Mouse (Mus musculus): ENCODE measurements around the gene Cpt2. TPM values are rescaled to one million over a fixed set of nuclear protein-coding genes. Genes with fewer than 3 reads are reported as not detected.

Cpt2 gene
- polyA plus RNA-seq, 1 experiment: 10.3 TPM

- H3K27ac ChIP-seq (ENCODE audit: insufficient read depth, low read length): no peak overlapping the region
- no peaks in the 10 kb centered on the region for H3K4me1 ChIP-seq (ENCODE audit: control insufficient read depth, insufficient read depth, low read length)
- no peak overlapping the region for H3K4me3 ChIP-seq (ENCODE audit: insufficient read depth, low read length)
- TF ChIP-seq CTCF (IDR thresholded peaks at IDR 0.05; ENCODE audit: extremely low read depth, insufficient read depth, low read length) (peak; percentile 31), POLR2A (IDR thresholded peaks at IDR 0.05; ENCODE audit: extremely low read depth, insufficient read depth, low read length) (no peak)
Observed at GRCm38 (mm10) chr4:107892663-107893062, 30.7 kb downstream of the Cpt2 start.

DNA sequence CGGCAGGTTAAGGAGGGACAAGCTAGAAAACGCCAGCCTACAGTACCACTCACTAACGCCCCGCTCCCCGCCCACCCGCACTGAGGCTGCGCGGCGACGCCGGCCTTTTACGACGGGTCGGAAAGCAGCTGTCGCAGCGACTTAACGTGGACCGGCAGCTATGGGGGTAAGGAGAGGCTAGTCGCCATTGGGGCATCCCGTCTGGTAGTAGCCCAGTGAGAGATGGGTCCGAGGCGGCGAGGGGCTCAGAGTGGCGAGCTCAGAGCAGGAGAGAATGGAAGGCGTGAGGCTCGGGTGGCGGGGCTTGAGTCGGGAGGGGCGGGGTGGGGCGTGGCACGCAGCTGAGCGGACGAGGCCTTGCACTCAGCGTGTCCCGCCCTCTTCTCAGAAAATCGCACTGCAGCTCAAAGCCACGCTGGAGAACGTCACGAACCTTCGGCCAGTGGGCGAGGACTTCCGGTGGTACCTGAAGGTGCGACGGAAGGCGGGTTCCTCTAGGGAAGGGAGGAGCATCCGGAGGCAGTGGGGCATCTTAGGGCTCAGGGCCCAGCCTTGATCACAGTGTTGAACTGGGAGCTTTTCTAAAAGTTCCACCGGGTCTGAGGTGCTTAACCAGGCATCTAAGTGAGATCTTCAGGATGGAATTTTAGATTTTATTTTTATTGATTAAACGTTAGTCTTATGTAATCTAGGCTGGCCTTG lies 33.5 kb downstream of the Cpt2 start, which contains the start of gene 0610037L13Rik:
Gene 0610037L13Rik, plus strand, starts transcription at position 83 of the 702 bp plus-strand sequence.
- peak within 1 kb of the TSS; percentile 78 for H3K27ac ChIP-seq (ENCODE audit: insufficient read depth, low read length)
- H3K4me3 ChIP-seq (ENCODE audit: insufficient read depth, low read length): peak within 1 kb of the TSS; percentile 86
- no peak for TF ChIP-seq CTCF (IDR thresholded peaks at IDR 0.05; ENCODE audit: extremely low read depth, insufficient read depth, low read length)
- TF ChIP-seq POLR2A (IDR thresholded peaks at IDR 0.05; ENCODE audit: extremely low read depth, insufficient read depth, low read length): peak; percentile 91
- H3K4me1 ChIP-seq (ENCODE audit: control insufficient read depth, insufficient read depth, low read length): no peaks in the 10 kb centered on the region

- peak overlapping the region; percentile 86 for H3K4me3 ChIP-seq (ENCODE audit: insufficient read depth, low read length)
- no peaks in the 10 kb centered on the region for H3K4me1 ChIP-seq (ENCODE audit: control insufficient read depth, insufficient read depth, low read length)
- TF ChIP-seq CTCF (IDR thresholded peaks at IDR 0.05; ENCODE audit: extremely low read depth, insufficient read depth, low read length): no peak
- TF ChIP-seq POLR2A (IDR thresholded peaks at IDR 0.05; ENCODE audit: extremely low read depth, insufficient read depth, low read length): no peak
- H3K27ac ChIP-seq (ENCODE audit: insufficient read depth, low read length): peak overlapping the region; percentile 78
Observed at GRCm38 (mm10) chr4:107889385-107889730, 34.1 kb downstream of the Cpt2 start.

GRCm38 (mm10) chr4:107886371-107886770 lies 37.0 kb downstream of the Cpt2 start:
- H3K27ac ChIP-seq (ENCODE audit: insufficient read depth, low read length): no peak overlapping the region
- TF ChIP-seq CTCF (IDR thresholded peaks at IDR 0.05; ENCODE audit: extremely low read depth, insufficient read depth, low read length) (no peak), POLR2A (IDR thresholded peaks at IDR 0.05; ENCODE audit: extremely low read depth, insufficient read depth, low read length) (no peak)
- H3K4me1 ChIP-seq (ENCODE audit: control insufficient read depth, insufficient read depth, low read length): no peaks in the 10 kb centered on the region
- H3K4me3 ChIP-seq (ENCODE audit: insufficient read depth, low read length): no peak overlapping the region

DNA sequence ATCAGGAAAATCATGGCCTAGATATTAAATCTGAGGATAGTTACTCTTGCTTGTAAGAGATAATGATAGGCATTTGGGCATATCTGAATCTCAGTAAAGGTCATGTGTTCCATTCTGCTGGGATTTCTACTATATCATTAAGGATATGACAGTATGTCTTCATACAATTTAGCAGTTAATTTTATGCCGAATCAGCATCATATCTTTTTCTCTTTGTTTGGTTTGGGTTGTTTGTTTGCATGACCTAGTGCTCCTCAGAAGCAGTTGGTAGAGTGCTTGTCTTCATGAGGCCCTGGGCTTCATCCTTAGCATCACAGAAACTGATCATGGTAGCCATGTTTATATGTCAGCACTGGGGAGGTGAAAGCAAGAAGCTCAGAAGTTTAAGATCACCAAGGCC lies 41.8 kb downstream of the Cpt2 start:
- no peak overlapping the region for H3K4me3 ChIP-seq (ENCODE audit: insufficient read depth, low read length)
- no peaks in the 10 kb centered on the region; the same call in 1 of the 2 replicates for H3K4me1 ChIP-seq (ENCODE audit: control insufficient read depth, insufficient read depth, low read length)
- TF ChIP-seq CTCF (IDR thresholded peaks at IDR 0.05; ENCODE audit: extremely low read depth, insufficient read depth, low read length) (no peak), POLR2A (IDR thresholded peaks at IDR 0.05; ENCODE audit: extremely low read depth, insufficient read depth, low read length) (no peak)
- H3K27ac ChIP-seq (ENCODE audit: insufficient read depth, low read length): no peak overlapping the region

DNA sequence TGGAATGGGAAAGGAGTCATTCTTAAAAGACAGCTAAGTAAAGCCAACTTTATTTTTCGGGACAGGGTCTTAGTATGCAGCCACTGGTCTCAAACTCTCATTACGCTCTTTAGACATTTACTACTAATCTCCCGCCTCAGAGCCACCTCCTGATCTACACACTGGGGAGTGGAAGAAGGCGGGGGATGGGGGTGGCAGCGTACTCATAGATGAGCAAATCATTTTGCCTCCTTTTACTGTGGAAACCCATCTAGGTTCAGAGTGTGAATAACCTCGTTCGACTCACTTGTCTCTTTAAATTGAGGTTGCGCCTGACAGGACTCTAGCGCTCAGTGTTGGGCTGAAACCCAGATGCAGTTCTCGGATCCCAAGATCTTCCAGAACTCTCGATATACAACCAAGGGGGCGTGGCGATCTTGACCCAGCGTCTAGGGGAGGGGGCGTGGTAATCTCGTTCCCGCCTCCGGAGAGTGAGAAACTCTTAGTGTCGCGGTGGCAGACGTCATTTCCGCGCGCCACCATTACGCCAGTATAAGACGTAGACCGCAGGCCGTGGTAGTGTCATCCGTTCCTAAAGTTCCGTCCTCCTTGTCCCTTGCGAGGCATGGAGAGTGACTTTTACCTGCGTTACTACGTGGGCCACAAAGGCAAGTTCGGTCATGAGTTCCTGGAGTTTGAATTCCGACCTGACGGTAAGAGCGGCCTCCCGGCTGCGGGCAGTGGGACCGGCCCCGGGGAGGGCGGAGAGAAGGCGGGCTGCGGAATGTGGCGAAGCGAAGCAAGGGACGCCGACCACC lies 44.0 kb downstream of the Cpt2 start, which contains the start of gene Magoh:
Gene Magoh, plus strand, starts transcription at position 502 of the 797 bp plus-strand sequence.
- 0 out of 2 replicates have a peak within 1 kb of the TSS, but pooled peaks have one; percentile 5 for H3K27ac ChIP-seq (ENCODE audit: insufficient read depth, low read length)

DNA sequence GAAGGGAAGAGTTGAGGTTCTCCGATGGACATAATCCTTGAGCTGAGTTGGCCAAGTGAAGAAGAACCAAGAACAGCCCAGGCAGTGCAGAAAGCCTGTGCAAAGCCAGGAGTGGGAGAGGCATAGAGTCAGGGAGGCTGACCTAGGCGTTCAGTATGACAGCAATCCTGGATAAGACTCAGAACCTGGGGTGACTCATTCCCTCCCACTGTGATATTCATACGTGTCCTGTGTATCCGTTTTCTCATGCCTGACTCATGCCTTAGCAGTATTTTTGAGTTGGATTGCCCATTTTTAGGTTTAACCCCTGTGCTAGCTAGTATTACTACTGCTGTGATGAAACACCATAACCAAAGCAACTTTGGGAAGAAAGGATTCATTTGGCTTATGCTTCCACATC lies 58.5 kb downstream of the Cpt2 start:
- Histone ChIP-seq H3K4me1 (ENCODE audit: control insufficient read depth, insufficient read depth, low read length) (peaks cover 2% of the 10 kb centered on the region), H3K4me3 (ENCODE audit: insufficient read depth, low read length) (no peak overlapping the region), H3K27ac (ENCODE audit: insufficient read depth, low read length) (no peak overlapping the region)
- TF ChIP-seq CTCF (IDR thresholded peaks at IDR 0.05; ENCODE audit: extremely low read depth, insufficient read depth, low read length): no peak
- TF ChIP-seq POLR2A (IDR thresholded peaks at IDR 0.05; ENCODE audit: extremely low read depth, insufficient read depth, low read length): no peak

More for the DNA sequence above, 44.0 kb downstream of the Cpt2 start, which contains the start of gene Magoh:
- H3K4me1 ChIP-seq (ENCODE audit: control insufficient read depth, insufficient read depth, low read length): no peaks in the 10 kb centered on the region; the same call in 1 of the 2 replicates
- H3K4me3 ChIP-seq (ENCODE audit: insufficient read depth, low read length): peak within 1 kb of the TSS; percentile 85
- TF ChIP-seq CTCF (IDR thresholded peaks at IDR 0.05; ENCODE audit: extremely low read depth, insufficient read depth, low read length) (no peak), POLR2A (IDR thresholded peaks at IDR 0.05; ENCODE audit: extremely low read depth, insufficient read depth, low read length) (peak; percentile 96)

GRCm38 (mm10) chr4:107858995-107859394 lies 64.4 kb downstream of the Cpt2 start:
- Histone ChIP-seq H3K27ac (ENCODE audit: insufficient read depth, low read length) (no peak overlapping the region), H3K4me3 (ENCODE audit: insufficient read depth, low read length) (no peak overlapping the region), H3K4me1 (ENCODE audit: control insufficient read depth, insufficient read depth, low read length) (no peaks in the 10 kb centered on the region; the same call in 1 of the 2 replicates)
- TF ChIP-seq POLR2A (IDR thresholded peaks at IDR 0.05; ENCODE audit: extremely low read depth, insufficient read depth, low read length): no peak
- TF ChIP-seq CTCF (IDR thresholded peaks at IDR 0.05; ENCODE audit: extremely low read depth, insufficient read depth, low read length): no peak

- no peaks in the 10 kb centered on the region; the same call in 1 of the 2 replicates for H3K4me1 ChIP-seq (ENCODE audit: control insufficient read depth, insufficient read depth, low read length)
- TF ChIP-seq POLR2A (IDR thresholded peaks at IDR 0.05; ENCODE audit: extremely low read depth, insufficient read depth, low read length) (no peak), CTCF (IDR thresholded peaks at IDR 0.05; ENCODE audit: extremely low read depth, insufficient read depth, low read length) (peak; percentile 35)
- H3K27ac ChIP-seq (ENCODE audit: insufficient read depth, low read length): no peak overlapping the region
- no peak overlapping the region for H3K4me3 ChIP-seq (ENCODE audit: insufficient read depth, low read length)
Observed at GRCm38 (mm10) chr4:107856958-107857686, 66.3 kb downstream of the Cpt2 start.

Other genes with a start within 250 kb of the Cpt2 start
- gene Dmrtb1, start 239.4 kb downstream of the Cpt2 start, polyA plus RNA-seq (2012; rRNA removed): 1.4 and 1.6 TPM in 2 replicates
- 45.1 and 46.2 TPM in 2 replicates for gene Lrp8, start 121.3 kb downstream of the Cpt2 start, polyA plus RNA-seq (2012; rRNA removed)
- 41.1 and 42.6 TPM in 2 replicates for gene Magoh, start 43.9 kb downstream of the Cpt2 start, polyA plus RNA-seq (2012; rRNA removed)
- 141 and 149 TPM in 2 replicates for gene 0610037L13Rik, start 33.8 kb downstream of the Cpt2 start, polyA plus RNA-seq (2012; rRNA removed)
- gene Slc1a7, start 44.7 kb upstream of the Cpt2 start, polyA plus RNA-seq (2012; rRNA removed): 0.08 TPM in 2 replicates
- 12.3 and 12.4 TPM in 2 replicates for gene Podn, start 172.8 kb upstream of the Cpt2 start, polyA plus RNA-seq (2012; rRNA removed)
- 213 and 228 TPM in 2 replicates for gene Scp2, start 221.4 kb upstream of the Cpt2 start, polyA plus RNA-seq (2012; rRNA removed)
- 49.6 and 58.1 TPM in 2 replicates for gene Echdc2, start 241.8 kb upstream of the Cpt2 start, polyA plus RNA-seq (2012; rRNA removed)

Data from cortical plate, adult 2 months (tissue).